Mouse (Mus musculus) myocyte (in vitro differentiated cells): ENCODE data around the gene Card11. TPM values are rescaled to one million over a fixed set of nuclear protein-coding genes. Genes with fewer than 3 reads are reported as not detected.

Source experiments
- H3K27me3 ChIP-seq: one replicate; pipeline ENCODE4 v1.6.1; 2011; ENCODE audit not compliant: control insufficient read depth, insufficient read depth, insufficient read length
- H3K36me3 ChIP-seq: one replicate; pipeline ENCODE4 v1.6.1; 2011; ENCODE audit not compliant: control insufficient read depth, insufficient read depth
- H3K4me2 ChIP-seq: one replicate; pipeline ENCODE4 v1.6.1; 2011; ENCODE audit warnings: low read depth, control low read depth
- H3K4me3 ChIP-seq: one replicate; pipeline ENCODE4 v1.5.1; 2011; ENCODE audit warnings: mild to moderate bottlenecking, control low read depth, moderate library complexity
- H3K79me2 ChIP-seq: one replicate; pipeline ENCODE4 v1.6.1; 2011; ENCODE audit not compliant: control insufficient read depth, insufficient read depth
- H3ac ChIP-seq: one replicate; pipeline ENCODE4 v1.6.1; 2011; ENCODE audit not compliant: control insufficient read depth, insufficient read length
- CEBPB ChIP-seq: IDR thresholded peaks from 2 replicates; pipeline ENCODE4 v1.6.1; 2011; ENCODE audit warnings: mild to moderate bottlenecking, moderate library complexity; ENCODE audit not compliant: poor library complexity, insufficient read depth, severe bottlenecking
- E2F4 ChIP-seq: IDR thresholded peaks from one replicate; pipeline ENCODE4 v1.6.1; 2011; ENCODE audit warnings: mild to moderate bottlenecking, control low read depth, moderate library complexity; ENCODE audit not compliant: insufficient read depth
- MAX ChIP-seq: IDR thresholded peaks from one replicate; pipeline ENCODE4 v1.6.1; 2011; ENCODE audit warnings: low read depth, mild to moderate bottlenecking, control low read depth
- MYOD1 ChIP-seq, 3 experiments: IDR thresholded peaks; one replicate each; pipeline ENCODE4 v1.6.1; 2011; ENCODE audit warnings: control low read depth in 2 of 3, low read depth in 2 of 3, mild to moderate bottlenecking in 2 of 3, moderate library complexity in 1 of 3; ENCODE audit not compliant: insufficient read length in 2 of 3, control insufficient read depth in 1 of 3
- MYOG ChIP-seq, 3 experiments: IDR thresholded peaks; one replicate each; pipeline ENCODE4 v1.6.1; 2011; ENCODE audit warnings: control low read depth in 2 of 3, low read depth in 2 of 3, mild to moderate bottlenecking in 2 of 3; ENCODE audit not compliant: insufficient read length in 2 of 3, control insufficient read depth in 1 of 3, insufficient read depth in 1 of 3
- POLR2A ChIP-seq: IDR thresholded peaks from one replicate; pipeline ENCODE4 v1.6.1; 2011; ENCODE audit warnings: low read depth, mild to moderate bottlenecking, control low read depth, moderate library complexity; ENCODE audit not compliant: insufficient read length
- POLR2AphosphoS2 ChIP-seq: IDR thresholded peaks from one replicate; pipeline ENCODE4 v1.6.1; 2011; ENCODE audit warnings: low read depth, control low read depth; ENCODE audit not compliant: insufficient read length
- REST ChIP-seq: IDR thresholded peaks from one replicate; pipeline ENCODE4 v1.6.1; 2011; ENCODE audit warnings: mild to moderate bottlenecking, control low read depth, moderate library complexity; ENCODE audit not compliant: insufficient read depth, insufficient read length
- SRF ChIP-seq: IDR thresholded peaks from one replicate; pipeline ENCODE4 v1.6.1; 2011; ENCODE audit warnings: low read depth; ENCODE audit not compliant: control insufficient read depth, insufficient read length
- TCF12 ChIP-seq: IDR thresholded peaks from one replicate; pipeline ENCODE4 v1.6.1; 2011; ENCODE audit warnings: mild to moderate bottlenecking, control low read depth; ENCODE audit not compliant: poor library complexity, insufficient read depth, severe bottlenecking
- TCF3 ChIP-seq: IDR thresholded peaks from one replicate; pipeline ENCODE4 v1.6.1; 2011; ENCODE audit warnings: low read depth, control low read depth; ENCODE audit not compliant: insufficient read length
- USF1 ChIP-seq: IDR thresholded peaks from one replicate; pipeline ENCODE4 v1.6.1; 2011; ENCODE audit warnings: low read depth, mild to moderate bottlenecking, control low read depth, moderate library complexity
- polyA plus RNA-seq: library from polyadenylated mRNA; unstranded; fragments of >200 nt; fragmentation: generic; extraction: Trizol; gene quantifications from one replicate; pipeline ENCODE4 v1.2.1, GENCODE M21; 2012; ENCODE audit warnings: missing spikeins

Card11 gene
- polyA plus RNA-seq, 1 experiment = 0.04 TPM

DNA sequence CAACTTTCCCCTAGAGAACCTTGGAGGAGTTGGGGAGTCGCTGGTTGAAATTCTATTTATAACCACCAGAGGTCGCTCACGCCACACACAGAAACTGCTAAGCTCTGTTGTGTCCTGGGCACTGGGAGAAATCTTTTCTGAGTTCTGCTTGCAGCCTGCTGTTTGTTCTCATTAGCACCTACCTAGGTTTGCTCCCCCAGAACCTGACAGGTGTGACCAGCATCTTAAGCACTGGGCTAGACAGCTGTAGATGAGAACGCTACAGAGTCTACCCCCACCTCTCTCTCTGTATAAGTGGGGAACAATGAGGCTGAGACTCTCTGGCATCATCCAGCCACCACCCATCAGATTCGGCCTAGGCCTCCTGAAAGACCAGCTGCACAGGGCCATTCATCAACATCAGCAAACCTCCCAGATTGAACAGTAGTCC is 153.1 kb downstream of the Card11 start:
- H3ac ChIP-seq = no peak overlapping the region
- no peak overlapping the region for H3K4me2 ChIP-seq
- no peaks in the 10 kb centered on the region for H3K79me2 ChIP-seq
- H3K36me3 ChIP-seq = no peaks in the 10 kb centered on the region
- TF ChIP-seq E2F4 (no peak), CEBPB (no peak), MYOG (IDR thresholded peaks at IDR 0.05; ENCODE audit: control insufficient read depth in 1 of 3, insufficient read depth in 1 of 3, insufficient read length in 2 of 3, low read depth in 2 of 3) (no peak), USF1 (no peak), POLR2A (no peak), POLR2AphosphoS2 (no peak), MYOD1 (IDR thresholded peaks at IDR 0.05; ENCODE audit: control insufficient read depth in 1 of 3, insufficient read length in 2 of 3, low read depth in 2 of 3) (no peak), TCF3 (no peak), TCF12 (no peak), MAX (no peak), SRF (no peak), REST (no peak)
- no peaks in the 10 kb centered on the region for H3K27me3 ChIP-seq
- H3K4me3 ChIP-seq = no peak overlapping the region

DNA sequence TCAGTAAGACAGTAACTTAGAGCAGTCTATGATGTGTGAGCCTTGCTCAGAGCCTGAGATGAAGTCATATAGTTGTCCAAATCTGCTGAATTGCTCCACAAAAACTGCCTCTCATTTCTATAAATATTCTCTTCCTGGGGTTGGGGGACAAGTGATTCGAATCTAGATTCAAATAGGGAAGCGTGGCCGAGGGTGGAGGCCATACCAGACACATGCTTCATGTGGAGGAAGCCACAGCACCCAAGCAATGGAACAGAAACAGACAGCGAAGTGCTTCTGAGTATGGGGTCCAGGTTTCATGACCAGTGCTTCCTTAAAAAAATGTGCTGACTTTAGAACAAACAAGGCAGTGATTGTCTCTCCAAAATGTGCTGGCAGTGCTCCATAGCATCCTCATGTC is 158.4 kb downstream of the Card11 start:
- Histone ChIP-seq H3K79me2 (no peaks in the 10 kb centered on the region), H3K27me3 (peaks cover 7% of the 10 kb centered on the region), H3K4me3 (no peak overlapping the region), H3ac (no peak overlapping the region), H3K4me2 (no peak overlapping the region), H3K36me3 (no peaks in the 10 kb centered on the region)
- TF ChIP-seq SRF (no peak), TCF12 (no peak), TCF3 (no peak), MYOD1 (IDR thresholded peaks at IDR 0.05; ENCODE audit: control insufficient read depth in 1 of 3, insufficient read length in 2 of 3, low read depth in 2 of 3) (no peak), CEBPB (no peak), POLR2A (no peak), MAX (no peak), POLR2AphosphoS2 (no peak), MYOG (IDR thresholded peaks at IDR 0.05; ENCODE audit: control insufficient read depth in 1 of 3, insufficient read depth in 1 of 3, insufficient read length in 2 of 3, low read depth in 2 of 3) (no peak), E2F4 (no peak), REST (no peak), USF1 (no peak)

DNA sequence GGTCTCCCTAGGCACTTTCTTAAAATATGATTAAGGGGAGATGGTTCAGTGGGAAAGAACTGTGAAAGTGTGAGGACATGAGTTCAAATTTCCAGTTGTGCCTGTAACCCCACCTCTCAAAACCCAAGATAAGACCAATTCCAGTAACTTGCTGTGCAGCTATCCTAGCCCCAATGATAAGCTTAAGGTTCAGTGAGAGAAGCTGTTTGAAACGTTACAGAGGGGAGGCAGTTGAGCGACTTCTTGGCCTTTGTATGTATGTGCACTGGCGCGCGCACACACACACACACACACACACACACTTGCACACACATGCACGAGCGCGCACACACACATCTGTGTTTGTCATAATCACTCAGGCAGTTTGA is 169.3 kb downstream of the Card11 start:
- H3K36me3 ChIP-seq = no peaks in the 10 kb centered on the region
- peaks cover 3% of the 10 kb centered on the region for H3K27me3 ChIP-seq
- H3ac ChIP-seq = no peak overlapping the region
- H3K4me3 ChIP-seq = no peak overlapping the region
- H3K79me2 ChIP-seq = peaks cover 38% of the 10 kb centered on the region
- H3K4me2 ChIP-seq = peak overlapping the region; percentile 61
- TF ChIP-seq POLR2A (no peak), TCF12 (no peak), MYOG (IDR thresholded peaks at IDR 0.05; ENCODE audit: control insufficient read depth in 1 of 3, insufficient read depth in 1 of 3, insufficient read length in 2 of 3, low read depth in 2 of 3) (no peak), REST (no peak), TCF3 (no peak), E2F4 (no peak), MAX (no peak)

DNA sequence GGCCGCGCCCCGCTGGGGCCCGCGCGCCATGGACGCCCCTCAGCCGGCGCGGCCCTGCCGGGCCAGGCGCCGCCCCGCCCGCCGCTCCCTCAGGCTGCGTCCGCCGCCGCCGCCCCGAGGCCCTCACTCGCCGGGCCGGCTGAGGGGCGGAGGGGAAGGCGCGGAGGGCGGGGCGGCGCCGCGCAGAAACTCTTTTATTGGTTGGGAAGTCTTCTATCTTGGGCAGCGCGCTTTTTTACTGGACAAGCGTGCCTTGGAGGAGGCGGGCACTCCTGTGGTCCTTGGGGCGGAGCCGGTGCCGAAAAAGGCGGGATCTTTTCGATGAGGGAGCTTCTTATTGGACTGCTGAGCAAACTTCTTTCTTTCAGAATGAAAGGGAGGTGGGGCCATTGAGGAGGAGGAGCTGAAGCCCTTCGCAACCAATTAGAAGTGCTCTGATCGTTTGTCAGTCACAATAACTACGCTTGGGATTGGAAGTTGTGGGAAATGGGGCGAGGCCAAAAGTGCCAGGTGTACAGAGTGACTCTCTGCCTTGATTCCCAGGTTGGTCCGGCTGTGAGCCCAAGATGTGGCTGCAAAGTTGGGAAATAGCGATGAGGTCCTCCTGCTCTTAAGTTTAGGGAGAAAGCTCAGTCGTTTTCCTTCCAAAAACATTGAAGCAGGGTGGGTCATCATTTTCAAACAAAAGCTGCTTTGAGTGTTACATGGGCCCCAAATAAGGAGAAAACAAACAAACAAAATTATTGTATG is 169.9 kb downstream of the Card11 start, which contains the start of gene Gna12:
Gene Gna12 (minus strand): TSS at position 118 of the 750 bp plus-strand sequence.
- peak within 1 kb of the TSS; percentile 40 for H3K4me3 ChIP-seq
- H3K27me3 ChIP-seq = no peaks in the 10 kb centered on the region
- TF ChIP-seq POLR2AphosphoS2 = no peak
- TF ChIP-seq CEBPB = no peak
- TF ChIP-seq TCF3 = no peak
- TF ChIP-seq REST = no peak
- TF ChIP-seq POLR2A = peak; percentile 72
- TF ChIP-seq TCF12 = no peak
- no peak for TF ChIP-seq MYOG (IDR thresholded peaks at IDR 0.05; ENCODE audit: control insufficient read depth in 1 of 3, insufficient read depth in 1 of 3, insufficient read length in 2 of 3, low read depth in 2 of 3)
- TF ChIP-seq MYOD1 (IDR thresholded peaks at IDR 0.05; ENCODE audit: control insufficient read depth in 1 of 3, insufficient read length in 2 of 3, low read depth in 2 of 3) = no peak
- H3K4me2 ChIP-seq = peak within 1 kb of the TSS; percentile 81
- peaks cover 43% of the 10 kb centered on the region for H3K79me2 ChIP-seq
- H3ac ChIP-seq = peak within 1 kb of the TSS; percentile 100
- no peaks in the 10 kb centered on the region for H3K36me3 ChIP-seq
